Mouse (Mus musculus) lung, adult 18-20 months (tissue): ENCODE measurements around the gene Zfp710.
A peak's percentile ranks its signal among the peaks of the same experiment; 100 is the strongest.
"Not testable (repeated sequence)": the region's sequence is repeated elsewhere in the genome, so short reads cannot be mapped to it uniquely, and the experiment has no call there.

ENCODE experiments used
- DNase-seq, 2 experiments: peaks; one replicate each; pipeline ENCODE4 v3.0.0; 2022; ENCODE audit warnings: mixed read lengths in 2 of 2

The Zfp710 gene

GRCm38 (mm10) chr7:80026990-80027635 lies 2.5 kb downstream of the Zfp710 start:
- DNase-seq = peak; percentile 86

- peak; percentile 60 to 62 for DNase-seq
Observed at GRCm38 (mm10) chr7:80027636-80028417, 3.2 kb downstream of the Zfp710 start.

- DNase-seq = peak; percentile 41 to 57
Observed at GRCm38 (mm10) chr7:80028418-80028720, 3.8 kb downstream of the Zfp710 start.

GRCm38 (mm10) chr7:80030009-80030408 lies 5.4 kb downstream of the Zfp710 start:
- no peak for DNase-seq

GRCm38 (mm10) chr7:80030486-80030885 lies 5.9 kb downstream of the Zfp710 start:
- DNase-seq = no peak

- no peak for DNase-seq
Observed at GRCm38 (mm10) chr7:80030987-80031386, 6.4 kb downstream of the Zfp710 start.

GRCm38 (mm10) chr7:80031478-80031877 lies 6.9 kb downstream of the Zfp710 start:
- no peak for DNase-seq

GRCm38 (mm10) chr7:80032216-80033052 lies 7.8 kb downstream of the Zfp710 start:
- DNase-seq = peak in 1 of 2 experiments; percentile 40

- DNase-seq = no peak
Observed at GRCm38 (mm10) chr7:80033064-80033717, 8.6 kb downstream of the Zfp710 start.

GRCm38 (mm10) chr7:80033771-80034170 lies 9.2 kb downstream of the Zfp710 start:
- DNase-seq = no peak

GRCm38 (mm10) chr7:80035086-80035485 lies 10.5 kb downstream of the Zfp710 start:
- DNase-seq = peak in 1 of 2 experiments; percentile 52

- DNase-seq = peak; percentile 82 to 88
Observed at GRCm38 (mm10) chr7:80035748-80036147, 11.1 kb downstream of the Zfp710 start.

GRCm38 (mm10) chr7:80039699-80040098 lies 15.1 kb downstream of the Zfp710 start:
- DNase-seq = no peak

GRCm38 (mm10) chr7:80044170-80044569 lies 19.6 kb downstream of the Zfp710 start:
- peak; percentile 62 to 67 for DNase-seq

- DNase-seq = no peak
Observed at GRCm38 (mm10) chr7:80047041-80047440, 22.4 kb downstream of the Zfp710 start.

GRCm38 (mm10) chr7:80049746-80050145 lies 25.1 kb downstream of the Zfp710 start:
- no peak for DNase-seq

GRCm38 (mm10) chr7:80050382-80050781 lies 25.8 kb downstream of the Zfp710 start:
- DNase-seq = not testable (repeated sequence)

- DNase-seq = no peak
Observed at GRCm38 (mm10) chr7:80051835-80052234, 27.2 kb downstream of the Zfp710 start.

- DNase-seq = peak; percentile 79 to 84
Observed at GRCm38 (mm10) chr7:80052261-80052660, 27.6 kb downstream of the Zfp710 start.

GRCm38 (mm10) chr7:80053147-80053546 lies 28.5 kb downstream of the Zfp710 start:
- DNase-seq = no peak

GRCm38 (mm10) chr7:80055781-80056180 lies 31.2 kb downstream of the Zfp710 start:
- DNase-seq = no peak

GRCm38 (mm10) chr7:80057002-80057691 lies 32.5 kb downstream of the Zfp710 start:
- peak; percentile 87 to 90 for DNase-seq
